Mouse (Mus musculus): ENCODE results near the gene Fam57a.

Gene Fam57a

GRCm38 (mm10) chr11:76179495-76180145, at the start of gene Fam57a, which contains the start of gene Vps53:
Gene Fam57a, plus strand, starts transcription at chr11:76179671.
Gene Vps53, minus strand, starts transcription at chr11:76179647.
- peak; percentile 55 for DNase-seq (ENCODE audit: low read depth, low spot score)

DNA sequence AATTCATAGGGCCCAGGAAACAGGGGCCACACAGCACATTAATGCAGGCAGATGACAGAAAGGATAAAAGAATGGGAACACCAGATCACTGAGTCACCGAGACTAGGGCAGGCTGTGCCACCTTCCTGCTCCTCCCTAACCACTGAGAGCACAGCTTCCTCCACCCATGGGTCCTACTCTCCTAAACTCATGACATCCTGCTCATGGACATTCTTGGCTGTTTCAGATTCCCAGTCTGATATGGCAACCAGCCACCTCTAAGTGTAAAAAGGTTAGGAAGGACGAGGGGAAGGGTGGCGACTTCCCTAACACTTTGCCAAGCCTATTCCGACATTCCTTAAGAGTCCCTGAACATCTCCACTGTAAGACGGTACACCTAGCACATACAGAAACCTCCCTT, 48.6 kb upstream of the Fam57a start:
- DNase-seq (ENCODE audit: low read depth, low spot score), result no peak

- DNase-seq (ENCODE audit: low read depth, low spot score), result no peak
Measured at GRCm38 (mm10) chr11:76135641-76136437, 43.6 kb upstream of the Fam57a start.

- no peak for DNase-seq (ENCODE audit: low read depth, low spot score)
Measured at GRCm38 (mm10) chr11:76137996-76138395, 41.5 kb upstream of the Fam57a start.

DNA sequence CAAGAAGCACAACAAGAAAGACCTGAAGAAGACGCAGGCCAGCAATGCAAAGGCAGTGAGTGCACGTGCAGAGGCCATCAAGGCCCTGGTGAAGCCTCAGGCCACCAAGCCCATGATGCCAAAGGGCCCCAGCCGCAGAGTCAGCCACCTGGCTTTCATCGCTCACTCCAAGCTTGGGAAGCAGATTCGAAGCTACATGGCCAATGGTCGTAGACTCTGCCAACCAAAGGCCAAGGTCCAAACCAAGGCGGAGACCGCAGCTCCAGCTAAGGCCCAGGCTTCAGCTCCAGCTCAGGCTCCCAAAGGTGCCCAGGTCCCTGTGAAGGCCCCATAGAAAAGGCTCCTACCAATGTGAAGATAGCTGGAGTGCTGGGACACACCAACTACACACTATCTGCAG, 35.1 kb upstream of the Fam57a start:
- DNase-seq (ENCODE audit: low read depth, low spot score), result no peak

DNA sequence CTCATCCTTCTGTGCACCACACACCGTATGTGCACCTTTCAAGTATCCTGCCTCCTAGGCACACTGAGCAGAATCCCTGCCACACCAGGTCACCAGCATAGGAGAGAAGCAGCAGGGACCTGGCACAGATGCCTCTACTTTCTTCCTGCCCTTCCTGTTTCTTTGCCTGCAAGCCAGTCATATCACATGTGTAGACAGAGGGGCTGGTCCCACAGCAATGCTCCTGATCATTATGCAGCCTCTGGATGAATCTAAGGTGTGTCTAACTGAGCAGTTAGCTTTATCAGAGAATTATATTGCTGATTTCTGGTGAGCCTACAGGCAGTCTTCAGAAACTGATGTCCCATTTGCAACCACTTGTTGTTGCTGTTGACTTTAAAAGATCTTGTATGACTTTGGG, 34.3 kb upstream of the Fam57a start:
- no peak for DNase-seq (ENCODE audit: low read depth, low spot score)

- no peak for DNase-seq (ENCODE audit: low read depth, low spot score)
Measured at GRCm38 (mm10) chr11:76146187-76147010, 33.1 kb upstream of the Fam57a start.

DNA sequence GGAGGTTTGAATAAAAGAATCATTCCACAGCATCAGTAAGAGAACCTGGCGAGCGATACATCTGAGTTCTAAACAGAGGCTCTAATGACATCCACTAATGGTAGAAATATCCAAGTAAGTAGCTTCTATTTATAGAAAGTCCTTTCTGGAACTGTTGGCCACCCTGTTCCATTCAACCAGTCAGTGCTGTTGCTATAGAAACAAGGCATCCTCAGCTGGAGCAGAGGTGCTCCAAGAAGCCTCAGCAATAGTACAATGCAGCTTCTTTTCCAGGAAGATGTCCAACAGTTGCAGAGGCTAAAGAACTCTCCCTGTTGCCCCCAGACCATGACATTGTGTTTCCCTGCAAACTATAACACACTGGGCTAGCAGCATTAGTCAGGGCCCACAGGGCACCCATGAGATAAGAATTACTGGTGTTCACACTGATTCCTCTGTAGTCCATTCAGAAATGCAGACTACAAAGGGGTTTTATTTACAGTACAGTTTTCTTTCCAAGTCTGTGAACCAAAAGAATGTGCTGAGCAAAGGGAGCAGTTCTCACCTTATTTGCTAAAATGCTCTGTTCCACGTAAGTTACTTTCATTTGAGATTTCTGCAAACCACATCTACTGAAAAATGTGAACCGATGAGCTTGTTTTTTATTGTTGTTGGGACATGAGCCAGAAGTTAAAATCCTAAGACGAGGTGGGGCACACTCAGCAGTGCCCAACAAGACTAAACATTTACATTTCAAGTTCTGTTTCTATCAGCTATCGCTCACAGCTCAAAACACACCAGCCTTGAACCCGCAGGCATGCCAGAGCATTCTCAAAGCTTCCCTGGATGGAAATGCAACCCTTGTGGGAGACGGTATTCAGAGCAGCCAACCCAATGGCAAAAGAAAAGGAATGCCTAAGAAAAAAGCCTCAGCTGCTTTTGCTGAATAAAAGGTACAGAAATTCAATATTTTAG, 31.1 kb upstream of the Fam57a start:
- no peak for DNase-seq (ENCODE audit: low read depth, low spot score)

GRCm38 (mm10) chr11:76150980-76151379, 28.5 kb upstream of the Fam57a start:
- DNase-seq (ENCODE audit: low read depth, low spot score), result no peak

- no peak for DNase-seq (ENCODE audit: low read depth, low spot score)
Measured at GRCm38 (mm10) chr11:76153236-76153951, 26.1 kb upstream of the Fam57a start.

GRCm38 (mm10) chr11:76154200-76154599, 25.3 kb upstream of the Fam57a start:
- DNase-seq (ENCODE audit: low read depth, low spot score), result no peak

DNA sequence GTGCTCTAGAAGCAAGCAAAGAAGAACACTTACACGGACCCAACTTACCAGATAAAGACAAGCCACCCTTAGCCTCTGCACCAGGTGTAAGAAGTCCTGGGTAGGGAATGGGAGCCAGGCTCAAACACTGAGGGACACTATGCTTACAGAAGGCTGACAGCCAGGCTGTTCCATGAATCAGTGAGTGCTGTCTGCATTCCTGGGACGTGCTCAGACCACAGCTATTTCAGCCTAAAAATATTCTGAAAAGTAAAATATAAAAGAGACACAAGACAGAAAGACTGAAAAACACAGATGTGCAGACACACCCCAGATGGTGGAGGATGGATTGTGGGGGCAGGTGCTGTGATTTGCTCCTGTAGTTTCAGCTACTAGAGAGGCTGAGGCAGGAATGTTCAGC, 24.6 kb upstream of the Fam57a start:
- DNase-seq (ENCODE audit: low read depth, low spot score), result no peak

DNA sequence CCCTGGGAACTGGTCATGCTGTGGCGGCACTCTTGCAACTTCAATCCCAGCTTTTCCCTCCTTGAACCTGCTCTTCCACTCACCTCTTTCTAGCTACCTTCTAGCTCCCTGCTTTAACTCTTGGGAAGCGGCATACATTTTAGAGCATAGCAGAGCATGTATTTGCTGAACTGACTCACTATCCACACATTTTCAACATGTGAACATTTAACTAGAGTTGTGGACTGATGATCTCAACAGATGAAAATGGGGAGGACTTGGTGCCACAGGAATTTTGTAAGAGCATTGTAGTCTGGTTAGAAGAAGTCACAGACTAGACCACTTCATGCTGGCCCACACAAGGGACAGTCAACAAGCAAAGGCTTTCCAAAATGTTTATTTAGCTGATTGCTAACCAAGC, 21.1 kb upstream of the Fam57a start:
- DNase-seq (ENCODE audit: low read depth, low spot score), result no peak

- no peak for DNase-seq (ENCODE audit: low read depth, low spot score)
Measured at GRCm38 (mm10) chr11:76160251-76160650, 19.2 kb upstream of the Fam57a start.

DNA sequence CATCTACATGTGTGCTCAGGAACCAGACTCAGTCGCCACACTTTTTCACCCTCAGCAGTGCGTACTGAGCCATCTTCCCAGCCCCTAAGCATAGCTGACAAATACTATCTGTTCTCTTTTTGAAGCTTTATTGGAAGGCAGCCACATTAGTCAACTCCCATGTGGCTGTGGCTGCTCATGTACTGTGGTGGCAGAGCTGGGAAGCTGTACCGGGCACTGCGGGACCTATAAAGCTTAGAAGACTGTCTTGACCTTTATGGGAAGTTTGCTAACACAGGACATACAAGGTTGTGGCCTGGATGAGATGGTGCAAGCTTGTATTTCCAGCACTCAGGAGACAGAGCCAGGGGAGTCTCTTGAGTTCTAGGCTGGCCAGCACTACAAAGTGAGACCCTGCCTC, 12.8 kb upstream of the Fam57a start:
- DNase-seq (ENCODE audit: low read depth, low spot score), result no peak

- peak; percentile 51 for DNase-seq (ENCODE audit: low read depth, low spot score)
Measured at GRCm38 (mm10) chr11:76167079-76167765, 12.2 kb upstream of the Fam57a start.

DNA sequence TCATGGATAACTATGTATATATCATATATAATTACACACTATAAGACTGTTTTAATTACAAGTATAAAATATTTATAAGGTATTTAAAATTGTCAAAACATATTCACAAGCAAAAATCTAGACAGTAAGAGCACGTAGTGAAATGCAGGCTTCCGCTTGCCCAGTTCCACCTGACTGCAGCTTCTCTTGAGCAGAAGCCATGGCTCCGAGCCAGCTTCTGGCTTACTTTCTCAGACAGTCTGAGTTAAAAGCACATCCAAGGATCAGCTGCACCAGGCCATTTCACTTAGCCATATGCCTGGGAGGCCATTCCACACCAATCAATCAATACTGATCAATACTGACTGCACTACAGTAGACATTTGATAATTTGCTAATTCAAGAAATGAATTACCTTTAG, 10.5 kb upstream of the Fam57a start:
- DNase-seq (ENCODE audit: low read depth, low spot score), result no peak

- no peak for DNase-seq (ENCODE audit: low read depth, low spot score)
Measured at GRCm38 (mm10) chr11:76170207-76170606, 9.3 kb upstream of the Fam57a start.

GRCm38 (mm10) chr11:76178726-76179494, 561 bp upstream of the Fam57a start:
- DNase-seq (ENCODE audit: low read depth, low spot score), result peak; percentile 25
